Mouse (Mus musculus) liver, adult 2 months (tissue): Measurements from ENCODE around the gene Zfp13. TPM values are rescaled to one million over a fixed set of nuclear protein-coding genes. Genes with fewer than 3 reads are reported as not detected.
A peak's percentile ranks its signal among the peaks of the same experiment; 100 is the strongest.

Source experiments
- DNase-seq: peaks from one replicate; pipeline ENCODE4 v3.0.0-alpha.2; 2011; ENCODE audit warnings: low read depth, low spot score; ENCODE audit errors: extremely low read depth
- H3K27ac ChIP-seq: fragments of 200-500 bp; replicated peaks from 2 replicates; pipeline ENCODE4 v1.5.1; 2012; ENCODE audit warnings: low read depth, mild to moderate bottlenecking, control low read depth, inconsistent platforms, low read length; ENCODE audit not compliant: insufficient read depth
- H3K27me3 ChIP-seq: fragments of 200-500 bp; 2 replicates; pipeline ENCODE4 v1.6.1; 2012; ENCODE audit warnings: mild to moderate bottlenecking, moderate library complexity, low read length, inconsistent platforms; ENCODE audit not compliant: control insufficient read depth, insufficient read depth
- H3K36me3 ChIP-seq: fragments of 200-500 bp; 2 replicates; pipeline ENCODE4 v1.6.1; 2012; ENCODE audit warnings: low read length, inconsistent platforms; ENCODE audit not compliant: control insufficient read depth, insufficient read depth
- H3K4me1 ChIP-seq: fragments of 200-500 bp; 2 replicates; pipeline ENCODE4 v1.6.1; 2011; ENCODE audit warnings: low read length; ENCODE audit not compliant: control insufficient read depth, insufficient read depth
- H3K4me3 ChIP-seq: fragments of 200-500 bp; 2 replicates; pipeline ENCODE4 v1.5.1; 2011; ENCODE audit warnings: low read depth, mild to moderate bottlenecking, control low read depth, low read length, moderate library complexity; ENCODE audit not compliant: insufficient read depth
- H3K79me2 ChIP-seq: fragments of 200-500 bp; 2 replicates; pipeline ENCODE4 v1.6.1; 2012; ENCODE audit warnings: inconsistent platforms, mild to moderate bottlenecking, low read length, moderate library complexity; ENCODE audit not compliant: control insufficient read depth, insufficient read depth
- H3K9ac ChIP-seq: fragments of 200-500 bp; 2 replicates; pipeline ENCODE4 v1.6.1; 2012; ENCODE audit warnings: low read depth, mild to moderate bottlenecking, control low read depth, inconsistent platforms, low read length
- CTCF ChIP-seq: fragments of 200-500 bp; IDR thresholded peaks from 2 replicates; pipeline ENCODE4 v1.5.1; 2011; ENCODE audit warnings: low read depth, low read length, control low read depth
- POLR2A ChIP-seq: fragments of 200-500 bp; IDR thresholded peaks from 2 replicates; pipeline ENCODE4 v1.6.1; 2011; ENCODE audit warnings: low read length, control low read depth; ENCODE audit not compliant: insufficient read depth; ENCODE audit errors: extremely low read depth
- WGBS: fragments of 180-500 bp; shearing (Covaris S2); methylation state at CpG from one replicate; pipeline ENCODE4 v1.1.7; 2018; 5-methylcytosine and 5-hydroxymethylcytosine counted together
- polyA plus RNA-seq: library from polyadenylated mRNA; depleted of rRNA; stranded (reverse); fragments of >200 nt; gene quantifications from 2 replicates; pipeline ENCODE4 v1.2.3, GENCODE M21; 2012
- total RNA-seq: library from RNA; depleted of rRNA; stranded (reverse); fragments of >200 nt; gene quantifications from 2 replicates; pipeline ENCODE4 v1.2.3, GENCODE M21; 2014

The Zfp13 gene
- total and polyA plus RNA-seq, 2 experiments, result 2.0 to 3.2 TPM

DNA sequence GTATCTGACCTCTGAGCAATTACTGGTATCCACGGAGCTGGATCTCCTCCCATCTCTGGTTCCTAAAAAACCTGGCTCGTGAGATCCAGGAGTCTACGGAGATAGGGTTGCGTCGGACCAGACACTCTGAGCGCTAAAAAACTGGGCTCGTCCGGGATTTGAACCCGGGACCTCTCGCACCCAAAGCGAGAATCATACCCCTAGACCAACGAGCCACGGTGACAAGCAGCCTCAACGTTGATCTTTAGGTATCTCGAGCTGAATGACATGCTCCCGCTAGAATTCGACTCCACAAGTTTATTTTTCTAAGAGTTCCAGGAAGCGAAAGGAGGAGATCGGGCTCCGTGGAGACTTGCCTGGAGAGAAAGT lies 53.0 kb downstream of the Zfp13 start:
- H3K27me3 ChIP-seq, result no peaks in the 10 kb centered on the region
- peak; percentile 73 for DNase-seq
- peaks cover 3% of the 10 kb centered on the region; the same call in 1 of the 2 replicates for H3K4me1 ChIP-seq
- under 1% methylated on average over 20 of the region's 20 CpGs for whole genome bisulfite sequencing
- no peaks in the 10 kb centered on the region for H3K36me3 ChIP-seq
- peak overlapping the region; percentile 72 for H3K27ac ChIP-seq
- TF ChIP-seq CTCF, result no peak
- TF ChIP-seq POLR2A, result no peak
- no peaks in the 10 kb centered on the region for H3K79me2 ChIP-seq
- peak overlapping the region; percentile 88 for H3K4me3 ChIP-seq
- H3K9ac ChIP-seq, result peak overlapping the region; percentile 89

DNA sequence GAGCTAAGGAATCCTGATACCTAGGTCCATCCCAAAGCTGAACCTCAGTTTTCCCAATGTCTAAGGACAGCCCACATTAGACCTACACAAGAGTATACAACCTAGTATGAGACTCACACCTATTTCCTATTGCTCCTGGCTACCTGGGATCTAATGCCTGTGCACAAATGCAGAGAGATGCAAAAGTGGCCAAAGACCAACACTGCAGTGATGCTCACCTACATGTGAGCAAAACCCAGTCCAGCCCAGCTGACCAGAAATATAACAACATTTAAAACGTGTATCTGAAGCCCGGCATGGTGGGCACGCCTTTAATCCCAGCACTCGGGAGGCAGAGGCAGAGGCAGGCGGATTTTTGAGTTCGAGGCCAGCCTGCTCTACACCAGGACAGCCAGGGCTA lies 53.4 kb downstream of the Zfp13 start:
- Histone ChIP-seq H3K36me3 (no peaks in the 10 kb centered on the region), H3K27ac (no peak overlapping the region), H3K79me2 (no peaks in the 10 kb centered on the region), H3K9ac (no peak overlapping the region), H3K4me3 (no peak overlapping the region), H3K27me3 (no peaks in the 10 kb centered on the region), H3K4me1 (peaks cover 3% of the 10 kb centered on the region; the same call in 1 of the 2 replicates)
- 35% methylated on average over 6 of the region's 6 CpGs for WGBS
- TF ChIP-seq CTCF, result no peak
- no peak for TF ChIP-seq POLR2A
- DNase-seq, result no peak

GRCm38 (mm10) chr17:23544766-23545165 lies 54.5 kb downstream of the Zfp13 start:
- Histone ChIP-seq H3K27ac (no peak overlapping the region), H3K79me2 (no peaks in the 10 kb centered on the region), H3K9ac (no peak overlapping the region), H3K27me3 (no peaks in the 10 kb centered on the region), H3K4me1 (peaks cover 3% of the 10 kb centered on the region; the same call in 1 of the 2 replicates), H3K36me3 (no peaks in the 10 kb centered on the region), H3K4me3 (no peak overlapping the region)
- no peak for DNase-seq
- 98% methylated on average over 1 of the region's 1 CpGs for WGBS
- TF ChIP-seq CTCF, result no peak
- TF ChIP-seq POLR2A, result no peak

DNA sequence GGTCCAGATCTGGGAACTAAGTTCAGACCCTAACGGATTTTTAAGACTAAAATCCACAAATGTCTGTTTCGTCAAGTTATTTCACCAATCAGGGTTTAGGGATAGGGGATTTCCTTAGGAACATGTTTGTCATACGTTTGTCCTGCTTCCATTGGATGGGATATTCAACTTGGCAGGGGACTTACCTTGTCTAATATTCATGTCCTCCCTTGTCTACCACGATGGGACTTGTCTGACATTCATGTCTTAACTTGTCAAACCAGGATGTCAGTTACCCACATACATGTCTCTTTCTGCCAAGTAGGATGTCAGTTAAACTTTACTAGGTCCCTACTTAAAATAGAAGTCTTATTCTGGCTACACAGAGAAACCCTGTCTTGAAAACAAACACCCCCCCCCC lies 55.3 kb downstream of the Zfp13 start:
- H3K4me1 ChIP-seq, result no peaks in the 10 kb centered on the region
- H3K27ac ChIP-seq, result no peak overlapping the region
- no peak overlapping the region for H3K4me3 ChIP-seq
- no peak for DNase-seq
- no peaks in the 10 kb centered on the region for H3K27me3 ChIP-seq
- TF ChIP-seq CTCF, result no peak
- no peak for TF ChIP-seq POLR2A
- no peaks in the 10 kb centered on the region for H3K79me2 ChIP-seq
- 77% methylated on average over 4 of the region's 4 CpGs for WGBS
- no peaks in the 10 kb centered on the region for H3K36me3 ChIP-seq
- H3K9ac ChIP-seq, result no peak overlapping the region

- no peak for DNase-seq
- Histone ChIP-seq H3K4me1 (no peaks in the 10 kb centered on the region; the same call in 1 of the 2 replicates), H3K27me3 (no peaks in the 10 kb centered on the region), H3K27ac (no peak overlapping the region), H3K9ac (no peak overlapping the region), H3K4me3 (no peak overlapping the region), H3K36me3 (no peaks in the 10 kb centered on the region), H3K79me2 (no peaks in the 10 kb centered on the region)
- 64% methylated on average over 5 of the region's 5 CpGs for WGBS
- TF ChIP-seq POLR2A, result no peak
- TF ChIP-seq CTCF, result no peak
Measured at GRCm38 (mm10) chr17:23543325-23543724, 56.0 kb downstream of the Zfp13 start.

DNA sequence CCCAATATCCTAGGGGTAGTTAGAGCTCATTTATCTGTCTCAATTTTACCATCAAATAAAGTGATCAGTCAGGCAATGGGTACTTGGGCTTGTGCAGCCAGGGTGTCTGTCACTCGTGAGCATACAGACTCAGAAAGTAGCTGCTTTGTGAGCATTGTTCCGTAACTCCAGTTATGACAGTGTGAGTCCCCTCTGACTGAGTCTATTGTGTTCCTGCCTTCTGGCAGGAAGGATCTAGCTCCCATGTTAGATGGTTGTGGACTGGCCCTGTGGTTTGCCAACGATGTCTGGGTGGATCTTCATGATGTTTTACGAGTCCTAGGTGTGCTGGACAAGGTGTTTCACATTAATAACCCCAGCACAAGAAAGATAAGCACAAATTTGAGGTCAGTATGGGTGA lies 56.5 kb downstream of the Zfp13 start:
- Histone ChIP-seq H3K36me3 (no peaks in the 10 kb centered on the region), H3K4me3 (no peak overlapping the region), H3K4me1 (no peaks in the 10 kb centered on the region; the same call in 1 of the 2 replicates), H3K9ac (no peak overlapping the region), H3K27ac (no peak overlapping the region), H3K27me3 (peaks cover 2% of the 10 kb centered on the region; the same call in 1 of the 2 replicates), H3K79me2 (no peaks in the 10 kb centered on the region)
- TF ChIP-seq POLR2A (no peak), CTCF (no peak)
- DNase-seq, result no peak
- WGBS, result 68% methylated on average over 4 of the region's 4 CpGs
